Mouse (Mus musculus): ENCODE measurements around the gene Opn4. TPM values are rescaled to one million over a fixed set of nuclear protein-coding genes. Genes with fewer than 3 reads are reported as not detected.

Opn4 gene
- polyA plus RNA-seq, 1 experiment from 2014 or later: not detected

DNA sequence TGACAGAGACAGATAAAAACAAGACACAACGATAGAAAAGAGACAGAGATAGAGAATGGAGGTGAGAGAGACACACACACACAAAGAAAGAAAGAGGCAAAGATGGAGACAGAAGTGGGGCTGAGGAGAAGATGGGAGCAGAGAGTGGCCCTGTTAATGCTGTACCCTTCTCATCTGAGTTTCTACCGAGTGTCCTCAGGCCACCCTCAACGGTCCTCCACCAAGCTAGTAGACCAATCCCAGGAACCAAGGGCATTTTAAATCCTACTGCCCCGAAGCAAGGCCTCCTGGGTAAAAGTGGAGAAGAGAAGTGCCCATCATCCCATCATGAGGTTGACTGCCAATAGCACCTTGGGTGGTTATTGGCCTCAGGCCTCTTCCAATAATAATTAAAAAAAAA is 29.0 kb downstream of the Opn4 start:
- Histone ChIP-seq H3K27me3 (peaks cover 9% of the 10 kb centered on the region; the same call in 1 of the 2 replicates), H3K4me3 (no peak overlapping the region), H3K4me1 (peaks cover 39% of the 10 kb centered on the region), H3K9ac (no peak overlapping the region), H3K27ac (no peak overlapping the region), H3K4me2 (no peak overlapping the region), H3K36me3 (no peaks in the 10 kb centered on the region), H3K9me3 (no peaks in the 10 kb centered on the region)
- 78% methylated on average over 4 of the region's 4 CpGs for WGBS
- no peak for ATAC-seq (ENCODE audit: insufficient number of reproducible peaks, insufficient read depth, low FRiP score, low TSS enrichment, low read depth)

- no peak overlapping the region for H3K27ac ChIP-seq
- no peaks in the 10 kb centered on the region for H3K9me3 ChIP-seq
- peak overlapping the region; percentile 62 for H3K4me2 ChIP-seq
- peaks cover 45% of the 10 kb centered on the region for H3K4me1 ChIP-seq
- H3K36me3 ChIP-seq: no peaks in the 10 kb centered on the region
- no peak overlapping the region for H3K4me3 ChIP-seq
- 0 out of 2 replicates have a peak, but pooled peaks have one; percentile 43 for ATAC-seq (ENCODE audit: insufficient number of reproducible peaks, insufficient read depth, low FRiP score, low TSS enrichment, low read depth)
- WGBS: 3% methylated on average over 6 of the region's 6 CpGs
- no peak overlapping the region for H3K9ac ChIP-seq
- H3K27me3 ChIP-seq: peaks cover 9% of the 10 kb centered on the region; the same call in 1 of the 2 replicates
Observed at GRCm38 (mm10) chr14:34570294-34570693, 29.6 kb downstream of the Opn4 start.

- peaks cover 52% of the 10 kb centered on the region for H3K4me1 ChIP-seq
- H3K4me2 ChIP-seq: peak overlapping the region; percentile 62
- H3K4me3 ChIP-seq: peak overlapping the region; percentile 37
- no peaks in the 10 kb centered on the region for H3K36me3 ChIP-seq
- no peak for ATAC-seq (ENCODE audit: insufficient number of reproducible peaks, insufficient read depth, low FRiP score, low TSS enrichment, low read depth)
- H3K27ac ChIP-seq: no peak overlapping the region
- WGBS: 32% methylated on average over 27 of the region's 27 CpGs
- peak overlapping the region; percentile 44; the same call in 1 of the 2 replicates for H3K9ac ChIP-seq
- H3K27me3 ChIP-seq: peaks cover 9% of the 10 kb centered on the region; the same call in 1 of the 2 replicates
- no peaks in the 10 kb centered on the region for H3K9me3 ChIP-seq
Observed at GRCm38 (mm10) chr14:34569534-34570194, 30.3 kb downstream of the Opn4 start.

GRCm38 (mm10) chr14:34568626-34569025 is 31.3 kb downstream of the Opn4 start:
- no peak overlapping the region for H3K4me2 ChIP-seq
- no peak overlapping the region for H3K4me3 ChIP-seq
- H3K9ac ChIP-seq: no peak overlapping the region
- no peaks in the 10 kb centered on the region for H3K9me3 ChIP-seq
- peaks cover 52% of the 10 kb centered on the region for H3K4me1 ChIP-seq
- no peak for ATAC-seq (ENCODE audit: insufficient number of reproducible peaks, insufficient read depth, low FRiP score, low TSS enrichment, low read depth)
- no peaks in the 10 kb centered on the region for H3K36me3 ChIP-seq
- peaks cover 9% of the 10 kb centered on the region; the same call in 1 of the 2 replicates for H3K27me3 ChIP-seq
- H3K27ac ChIP-seq: no peak overlapping the region
- WGBS: 76% methylated on average over 4 of the region's 4 CpGs

GRCm38 (mm10) chr14:34567697-34568096 is 32.2 kb downstream of the Opn4 start:
- peaks cover 47% of the 10 kb centered on the region for H3K4me1 ChIP-seq
- H3K36me3 ChIP-seq: no peaks in the 10 kb centered on the region
- H3K4me3 ChIP-seq: no peak overlapping the region
- H3K4me2 ChIP-seq: no peak overlapping the region
- H3K27ac ChIP-seq: 0 out of 2 replicates have a peak overlapping the region, but pooled peaks have one; percentile 7
- no peak overlapping the region for H3K9ac ChIP-seq
- peaks cover 9% of the 10 kb centered on the region; the same call in 1 of the 2 replicates for H3K27me3 ChIP-seq
- no peak for ATAC-seq (ENCODE audit: insufficient number of reproducible peaks, insufficient read depth, low FRiP score, low TSS enrichment, low read depth)
- H3K9me3 ChIP-seq: no peaks in the 10 kb centered on the region
- WGBS: 39% methylated on average over 5 of the region's 5 CpGs

- H3K9ac ChIP-seq: no peak overlapping the region
- H3K4me3 ChIP-seq: no peak overlapping the region
- peaks cover 8% of the 10 kb centered on the region; the same call in 1 of the 2 replicates for H3K27me3 ChIP-seq
- ATAC-seq (ENCODE audit: insufficient number of reproducible peaks, insufficient read depth, low FRiP score, low TSS enrichment, low read depth): no peak
- H3K9me3 ChIP-seq: no peaks in the 10 kb centered on the region
- H3K27ac ChIP-seq: no peak overlapping the region
- WGBS: 91% methylated on average over 7 of the region's 7 CpGs
- H3K36me3 ChIP-seq: no peaks in the 10 kb centered on the region
- no peak overlapping the region for H3K4me2 ChIP-seq
- peaks cover 55% of the 10 kb centered on the region for H3K4me1 ChIP-seq
Observed at GRCm38 (mm10) chr14:34566530-34566929, 33.4 kb downstream of the Opn4 start.

- Histone ChIP-seq H3K4me1 (peaks cover 59% of the 10 kb centered on the region), H3K4me3 (no peak overlapping the region), H3K9me3 (no peaks in the 10 kb centered on the region), H3K9ac (no peak overlapping the region), H3K27ac (0 out of 2 replicates have a peak overlapping the region, but pooled peaks have one; percentile 44), H3K36me3 (no peaks in the 10 kb centered on the region), H3K4me2 (no peak overlapping the region), H3K27me3 (peaks cover 9% of the 10 kb centered on the region; the same call in 1 of the 2 replicates)
- 59% methylated on average over 17 of the region's 17 CpGs for WGBS
- no peak for ATAC-seq (ENCODE audit: insufficient number of reproducible peaks, insufficient read depth, low FRiP score, low TSS enrichment, low read depth)
Observed at GRCm38 (mm10) chr14:34565711-34566110, 34.2 kb downstream of the Opn4 start.

- Histone ChIP-seq H3K4me1 (peaks cover 59% of the 10 kb centered on the region), H3K27me3 (peaks cover 16% of the 10 kb centered on the region), H3K36me3 (no peaks in the 10 kb centered on the region), H3K4me3 (no peak overlapping the region), H3K9me3 (no peaks in the 10 kb centered on the region), H3K9ac (no peak overlapping the region), H3K27ac (peak overlapping the region; percentile 44), H3K4me2 (no peak overlapping the region)
- WGBS: 59% methylated on average over 5 of the region's 5 CpGs
- no peak for ATAC-seq (ENCODE audit: insufficient number of reproducible peaks, insufficient read depth, low FRiP score, low TSS enrichment, low read depth)
Observed at GRCm38 (mm10) chr14:34564646-34565045, 35.3 kb downstream of the Opn4 start.

GRCm38 (mm10) chr14:34562393-34562792 is 37.5 kb downstream of the Opn4 start:
- ATAC-seq (ENCODE audit: insufficient number of reproducible peaks, insufficient read depth, low FRiP score, low TSS enrichment, low read depth): no peak
- Histone ChIP-seq H3K27me3 (peaks cover 14% of the 10 kb centered on the region), H3K4me3 (no peak overlapping the region), H3K4me1 (peaks cover 49% of the 10 kb centered on the region), H3K36me3 (no peaks in the 10 kb centered on the region), H3K4me2 (no peak overlapping the region), H3K27ac (no peak overlapping the region; the same call in 1 of the 2 replicates), H3K9me3 (no peaks in the 10 kb centered on the region), H3K9ac (no peak overlapping the region)
- WGBS: 16% methylated on average over 2 of the region's 2 CpGs

DNA sequence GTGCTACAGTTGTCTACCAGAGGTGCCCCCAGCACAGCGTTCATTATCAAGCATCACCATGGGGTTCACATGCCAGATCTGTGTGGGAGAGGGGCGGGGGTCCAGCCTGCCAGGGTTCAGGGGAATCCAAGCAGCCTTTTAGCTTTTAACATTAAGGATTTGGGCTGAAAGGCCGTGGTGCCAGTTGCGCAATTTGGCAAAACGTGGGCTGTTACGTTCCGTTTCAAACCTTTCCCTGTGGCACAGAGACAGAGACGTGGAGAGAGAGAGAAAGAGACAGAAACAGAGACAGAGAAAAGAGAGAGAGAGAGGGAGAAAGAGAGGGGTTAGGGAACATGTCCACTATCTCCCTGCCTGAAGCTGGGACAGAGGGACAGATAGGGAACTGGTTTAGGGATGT is 38.3 kb downstream of the Opn4 start:
- H3K4me1 ChIP-seq: peaks cover 44% of the 10 kb centered on the region
- no peak for ATAC-seq (ENCODE audit: insufficient number of reproducible peaks, insufficient read depth, low FRiP score, low TSS enrichment, low read depth)
- no peak overlapping the region for H3K9ac ChIP-seq
- no peaks in the 10 kb centered on the region for H3K36me3 ChIP-seq
- H3K4me2 ChIP-seq: no peak overlapping the region
- H3K4me3 ChIP-seq: no peak overlapping the region
- no peak overlapping the region for H3K27ac ChIP-seq
- H3K27me3 ChIP-seq: peaks cover 14% of the 10 kb centered on the region
- WGBS: 92% methylated on average over 8 of the region's 8 CpGs
- no peaks in the 10 kb centered on the region for H3K9me3 ChIP-seq

DNA sequence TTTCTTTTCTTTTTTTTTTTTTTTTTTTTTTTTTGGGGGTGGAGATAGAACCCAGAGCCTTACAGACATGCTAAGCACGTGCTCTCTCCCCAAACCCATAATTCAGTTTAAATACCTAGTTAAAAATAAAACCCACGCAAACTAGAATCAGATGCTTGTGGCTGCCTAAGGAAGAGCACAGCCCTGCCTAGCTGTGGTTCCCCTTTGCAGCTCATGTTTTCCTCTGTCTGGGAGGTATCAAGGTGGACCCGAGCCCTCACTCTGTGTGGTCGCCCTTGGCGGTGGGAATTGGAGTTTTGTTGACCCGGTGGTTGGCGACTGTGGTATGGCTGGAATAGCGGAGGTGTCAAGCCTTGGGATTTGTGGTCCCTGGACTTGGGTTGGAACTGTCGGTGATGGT is 41.0 kb downstream of the Opn4 start:
- WGBS: 49% methylated on average over 9 of the region's 9 CpGs
- peak; percentile 49; the same call in 1 of the 2 replicates for ATAC-seq (ENCODE audit: insufficient number of reproducible peaks, insufficient read depth, low FRiP score, low TSS enrichment, low read depth)
- H3K9ac ChIP-seq: no peak overlapping the region
- no peak overlapping the region for H3K4me2 ChIP-seq
- peaks cover 29% of the 10 kb centered on the region for H3K27me3 ChIP-seq
- H3K4me1 ChIP-seq: peaks cover 27% of the 10 kb centered on the region
- H3K4me3 ChIP-seq: no peak overlapping the region
- no peaks in the 10 kb centered on the region for H3K36me3 ChIP-seq
- peak overlapping the region; percentile 51; the same call in 1 of the 2 replicates for H3K27ac ChIP-seq
- no peaks in the 10 kb centered on the region for H3K9me3 ChIP-seq

- Histone ChIP-seq H3K27ac (no peak overlapping the region), H3K27me3 (peaks cover 30% of the 10 kb centered on the region), H3K36me3 (no peaks in the 10 kb centered on the region), H3K4me3 (no peak overlapping the region), H3K4me2 (no peak overlapping the region), H3K9ac (no peak overlapping the region), H3K9me3 (no peaks in the 10 kb centered on the region), H3K4me1 (peaks cover 15% of the 10 kb centered on the region)
- no peak for ATAC-seq (ENCODE audit: insufficient number of reproducible peaks, insufficient read depth, low FRiP score, low TSS enrichment, low read depth)
- WGBS: 70% methylated on average over 13 of the region's 13 CpGs
Observed at GRCm38 (mm10) chr14:34555211-34555610, 44.7 kb downstream of the Opn4 start.
